Comparison of ENCODE assay signal across 33 mouse cellular contexts in genomic region chr2:103833816-103834445, GRCm38 (mm10). TPM values are rescaled to one million over a fixed set of nuclear protein-coding genes. Genes with fewer than 3 reads are reported as not detected.
DNase-seq lines count a peak whose midpoint lies in the region; ATAC-seq and TF ChIP-seq lines count a peak whose summit lies in the region.
"Had no signal": no experiment of that assay in that cellular context is flagged by ENCODE, and none has a peak within 500 bp of the region (broad histone marks: within the 10 kb centered on the region; RNA-seq: fewer than 3 reads in every experiment).

No protein-coding gene starts in this region.

- no peaks in the 10 kb centered on the region for H3K27me3 ChIP-seq in liver, adult 2 months (ENCODE audit: control insufficient read depth, insufficient read depth, low read length)
- H3K27me3 ChIP-seq in liver, embryonic 11.5 days (replicated peaks; ENCODE audit: control insufficient read depth, insufficient read depth, low read length), result no peaks in the 10 kb centered on the region
- H3K27me3 ChIP-seq in MEL (ENCODE audit: control insufficient read depth in 1 of 2, insufficient read depth in 2 of 2, low read length in 2 of 2), result no peaks in the 10 kb centered on the region
- no peaks in the 10 kb centered on the region for H3K27me3 ChIP-seq in intestine, embryonic 16.5 days (replicated peaks; ENCODE audit: control insufficient read depth, insufficient read depth, low read length)
- H3K27me3 ChIP-seq: embryonic facial prominence, embryonic 13.5 days; forebrain, embryonic 13.5 days; heart, embryonic 13.5 days had no signal

- H3K9ac ChIP-seq in liver, adult 2 months (ENCODE audit: low read depth, low read length), result no peak overlapping the region
- H3K9ac ChIP-seq in liver, embryonic 11.5 days (ENCODE audit: low read depth, low read length), result no peak overlapping the region
- H3K9ac ChIP-seq in MEL (ENCODE audit: control insufficient read depth, low read depth, low read length, poor library complexity, severe bottlenecking), result no peak overlapping the region
- H3K9ac ChIP-seq in intestine, embryonic 16.5 days (ENCODE audit: low read depth, low read length), result no peak overlapping the region
- H3K9ac ChIP-seq: embryonic facial prominence, embryonic 13.5 days; forebrain, embryonic 13.5 days; heart, embryonic 13.5 days; hindbrain, embryonic 14.5 days had no signal

- 41% methylated on average over 3 of the region's 3 CpGs for WGBS in liver, adult 2 months
- WGBS in liver, embryonic 11.5 days, result 59% methylated on average over 3 of the region's 3 CpGs
- 73% methylated on average over 3 of the region's 3 CpGs for WGBS in intestine, embryonic 16.5 days

- no peak overlapping the region for H3K4me3 ChIP-seq in liver, adult 2 months (ENCODE audit: insufficient read depth, low read depth, low read length)
- no peak overlapping the region for H3K4me3 ChIP-seq in liver, embryonic 11.5 days (ENCODE audit: low read depth, low read length)
- no peak overlapping the region for H3K4me3 ChIP-seq in MEL (ENCODE audit: control insufficient read depth in 1 of 2, insufficient read depth in 1 of 2, low read depth in 2 of 2, low read length in 2 of 2)
- no peak overlapping the region for H3K4me3 ChIP-seq in intestine, embryonic 16.5 days (ENCODE audit: low read length)
- H3K4me3 ChIP-seq: embryonic facial prominence, embryonic 10.5 days; embryonic facial prominence, embryonic 13.5 days; erythroblast, embryonic 14.5 days; forebrain, embryonic 10.5 days; forebrain, embryonic 13.5 days; heart, embryonic 10.5 days; heart, embryonic 13.5 days had no signal

- TF ChIP-seq POLR2A in liver, adult 2 months (IDR thresholded peaks at IDR 0.05; ENCODE audit: extremely low read depth, insufficient read depth, low read length), result no peak
- no peak for TF ChIP-seq POLR2A in MEL (IDR thresholded peaks at IDR 0.05; ENCODE audit: control insufficient read depth in 1 of 2, insufficient read depth in 1 of 2, low read depth in 1 of 2, low read length in 2 of 2, poor library complexity in 1 of 2)

- no peaks in the 10 kb centered on the region for H3K9me3 ChIP-seq in liver, embryonic 11.5 days (ENCODE audit: control insufficient read depth, low read length)
- no peaks in the 10 kb centered on the region for H3K9me3 ChIP-seq in MEL (replicated peaks; ENCODE audit: insufficient read depth, low read length)
- H3K9me3 ChIP-seq in intestine, embryonic 16.5 days (ENCODE audit: control insufficient read depth, low read length), result 0 out of 2 replicates have a peak, but pooled peaks cover 2% of the 10 kb centered on the region
- H3K9me3 ChIP-seq: embryonic facial prominence, embryonic 10.5 days; embryonic facial prominence, embryonic 13.5 days; forebrain, embryonic 10.5 days; forebrain, embryonic 13.5 days; heart, embryonic 10.5 days; heart, embryonic 13.5 days had no signal

- no peaks in the 10 kb centered on the region for H3K79me2 ChIP-seq in liver, adult 2 months (ENCODE audit: control insufficient read depth, insufficient read depth, low read length)
- H3K79me2 ChIP-seq in MEL (ENCODE audit: control insufficient read depth, insufficient read depth, low read length, poor library complexity), result no peaks in the 10 kb centered on the region

- no peak for ATAC-seq in liver, embryonic 11.5 days (replicated peaks; ENCODE audit: low FRiP score)
- ATAC-seq in megakaryocyte progenitor cell, adult 5-6 weeks (replicated peaks; ENCODE audit: poor library complexity), result peak; percentile 78
- no peak for ATAC-seq in intestine, embryonic 16.5 days
- ATAC-seq: activated CD4-positive, CD25-positive, alpha-beta regulatory T cell, adult 4 months; forebrain, embryonic 13.5 days; forebrain, embryonic 16.5 days; hindbrain, postnatal 0 days; inflammation-experienced regulatory T-cells, adult 6 months had no signal

- DNase-seq in liver, adult 2 months (ENCODE audit: extremely low read depth, low read depth, low spot score), result peak; percentile 83
- no peak for DNase-seq in liver, embryonic 11.5 days (ENCODE audit: low spot score)
- DNase-seq in MEL (ENCODE audit: low read depth, low spot score), result no peak
- DNase-seq in gonadal fat pad, adult 2 months (ENCODE audit: low read depth), result peak; percentile 57
- DNase-seq in kidney, adult 11 months, result no peak
- DNase-seq in left cerebral cortex, postnatal 25 days (ENCODE audit: low spot score in 2 of 2), result no peak
- DNase-seq: adrenal gland, adult 8-10 months; adrenal gland, postnatal 36 days; B cell, adult 2 months; cerebellum, adult 11 months; cerebellum, adult 2 months; cerebellum, adult 9-11 months; cerebellum, postnatal 25 days; embryo, embryonic 11 days; gastrocnemius, postnatal 10 days; gastrocnemius, postnatal 36 days; heart, adult 18-20 months; heart, postnatal 14 days; heart, postnatal 4 days had no signal

- intact Hi-C loops in left cerebral cortex, postnatal 25 days (cut with DNase I), result no loop called here

- no peak for TF ChIP-seq CTCF in liver, adult 2 months (IDR thresholded peaks at IDR 0.05; ENCODE audit: low read depth, low read length)
- TF ChIP-seq CTCF in MEL (IDR thresholded peaks at IDR 0.05 in 2 of 3, conservative IDR thresholded peaks at IDR 0.05 in 1 of 3; ENCODE audit: control insufficient read depth in 1 of 3, insufficient read depth in 1 of 3, low read depth in 2 of 3, low read length in 3 of 3, poor library complexity in 1 of 3, severe bottlenecking in 1 of 3), result no peak

- TF ChIP-seq EP300 in MEL (IDR thresholded peaks at IDR 0.05; ENCODE audit: low read depth in 1 of 2, low read length in 2 of 2), result no peak

- H3K4me2 ChIP-seq in liver, embryonic 11.5 days, result no peak overlapping the region
- no peak overlapping the region for H3K4me2 ChIP-seq in intestine, embryonic 16.5 days (ENCODE audit: low read depth, low read length)
- H3K4me2 ChIP-seq: embryonic facial prominence, embryonic 13.5 days; forebrain, embryonic 13.5 days; heart, embryonic 13.5 days; hindbrain, embryonic 14.5 days had no signal

- H3K4me1 ChIP-seq in liver, adult 2 months (ENCODE audit: control insufficient read depth, insufficient read depth, low read length), result peaks cover 2% of the 10 kb centered on the region; the same call in 1 of the 2 replicates
- H3K4me1 ChIP-seq in liver, embryonic 11.5 days (replicated peaks; ENCODE audit: control insufficient read depth, insufficient read depth, low read length), result peaks cover 9% of the 10 kb centered on the region
- H3K4me1 ChIP-seq in MEL (ENCODE audit: control insufficient read depth in 1 of 2, insufficient read depth in 2 of 2, low read length in 2 of 2), result peaks cover 0 to 2% of the 10 kb centered on the region in 2 experiments; a peak in 1 of 4 replicates
- H3K4me1 ChIP-seq in intestine, embryonic 16.5 days (ENCODE audit: control insufficient read depth, insufficient read depth, low read length), result no peaks in the 10 kb centered on the region; the same call in 1 of the 2 replicates
- H3K4me1 ChIP-seq: heart, embryonic 13.5 days had no signal

- no peak for TF ChIP-seq RAD21 in MEL (IDR thresholded peaks at IDR 0.05; ENCODE audit: low read depth, low read length)

- no peak overlapping the region for H3K27ac ChIP-seq in liver, adult 2 months (replicated peaks; ENCODE audit: insufficient read depth, low read depth, low read length)
- no peak overlapping the region for H3K27ac ChIP-seq in liver, embryonic 11.5 days (ENCODE audit: low read depth, low read length)
- H3K27ac ChIP-seq in MEL (ENCODE audit: control insufficient read depth, low read depth, low read length), result no peak overlapping the region
- no peak overlapping the region for H3K27ac ChIP-seq in intestine, embryonic 16.5 days (ENCODE audit: low read length)
- H3K27ac ChIP-seq: embryonic facial prominence, embryonic 10.5 days; embryonic facial prominence, embryonic 13.5 days; forebrain, embryonic 10.5 days; forebrain, embryonic 13.5 days; heart, embryonic 10.5 days; heart, embryonic 13.5 days; hindbrain, embryonic 14.5 days; hindbrain, postnatal 0 days had no signal

- no peaks in the 10 kb centered on the region for H3K36me3 ChIP-seq in liver, adult 2 months (ENCODE audit: control insufficient read depth, insufficient read depth, low read length)
- no peaks in the 10 kb centered on the region for H3K36me3 ChIP-seq in liver, embryonic 11.5 days (ENCODE audit: control insufficient read depth, insufficient read depth, low read length)
- peaks cover 0 to 4% of the 10 kb centered on the region in 2 experiments; a peak in 1 of 4 replicates for H3K36me3 ChIP-seq in MEL (ENCODE audit: control insufficient read depth in 1 of 2, insufficient read depth in 2 of 2, low read length in 2 of 2)
- no peaks in the 10 kb centered on the region for H3K36me3 ChIP-seq in intestine, embryonic 16.5 days (ENCODE audit: control insufficient read depth, insufficient read depth, low read length)
- H3K36me3 ChIP-seq: embryonic facial prominence, embryonic 10.5 days; embryonic facial prominence, embryonic 13.5 days; forebrain, embryonic 10.5 days; heart, embryonic 10.5 days; heart, embryonic 13.5 days had no signal

TF ChIP-seq in MEL, 35 proteins besides CTCF, POLR2A, EP300 and RAD21:
- no peak for TF ChIP-seq ETS1 (IDR thresholded peaks at IDR 0.05; ENCODE audit: low read depth, low read length)
- TF ChIP-seq ZNF384 (IDR thresholded peaks at IDR 0.05; ENCODE audit: low read depth, low read length), result peak; percentile 30; the same call in 1 of the 2 replicates
- TF ChIP-seq RCOR1 (IDR thresholded peaks at IDR 0.05; ENCODE audit: low read depth, low read length), result no peak
- no peak for TF ChIP-seq NELFE (IDR thresholded peaks at IDR 0.05; ENCODE audit: low read depth, low read length)
- no peak for TF ChIP-seq CHD2 (IDR thresholded peaks at IDR 0.05; ENCODE audit: low read length)
- TF ChIP-seq ELF1 (IDR thresholded peaks at IDR 0.05; ENCODE audit: low read depth, low read length), result 0 out of 2 replicates have a peak, but pooled peaks have one; percentile 12
- TF ChIP-seq MAX (IDR thresholded peaks at IDR 0.05; ENCODE audit: low read length), result no peak

RNA-seq across cellular contexts. Expression of gene Caprin1, which starts 36.5 kb away (rescaled TPM):
- 170 and 201 TPM in 2 replicates for total RNA-seq in liver, adult 2 months (2014; rRNA removed)
- polyA plus RNA-seq in liver, adult 2 months (2012; rRNA removed), result 90.7 and 97.3 TPM in 2 replicates
- 345 and 405 TPM in 2 replicates for polyA plus RNA-seq in liver, embryonic 11.5 days (2014; fragmentation: Nextera tagmentation; extraction: Ambion mirVana)
- 209 and 234 TPM in 2 replicates for total RNA-seq in MEL (2012; rRNA removed)
- polyA plus RNA-seq in MEL (2012; ENCODE audit: insufficient read depth in 1 of 2, insufficient read length in 2 of 2, low read depth in 1 of 2, low replicate concordance in 2 of 2, missing spikeins in 1 of 2), result 100 to 1,000 TPM; 239 to 426 TPM
- 112 and 138 TPM in 2 replicates for polyA plus RNA-seq in gonadal fat pad, adult 2 months (2012; rRNA removed)
- total RNA-seq in megakaryocyte progenitor cell, adult 5-6 weeks (2015), result 402 and 462 TPM in 2 replicates
- total RNA-seq in megakaryocyte progenitor cell, adult 5-6 weeks (2017), result 443 and 535 TPM in 2 replicates
- polyA plus RNA-seq in intestine, embryonic 16.5 days (2015; fragmentation: Nextera tagmentation; extraction: Ambion mirVana), result 220 and 232 TPM in 2 replicates
- total RNA-seq in left cerebral cortex, postnatal 25 days (2021), result 100 to 1,000 TPM; 329 to 340 TPM

Comparison
In these comparisons a context has a peak if more than half of its experiments do, and no peak if none do; other contexts are left out.
1. DNase-seq: peak in liver, adult 2 months (single experiment) and gonadal fat pad, adult 2 months (single experiment); none in liver, embryonic 11.5 days (single experiment), MEL (single experiment), kidney, adult 11 months (single experiment) and left cerebral cortex, postnatal 25 days (0 of 2).